Mouse (Mus musculus): ENCODE measurements around the gene Slc7a1. TPM values are rescaled to one million over a fixed set of nuclear protein-coding genes. Genes with fewer than 3 reads are reported as not detected.

Gene Slc7a1
- polyA plus RNA-seq, 1 experiment, result 51.4 TPM

GRCm38 (mm10) chr5:148398766-148399659 lies 691 bp downstream of the Slc7a1 start:
- peaks cover 16% of the 10 kb centered on the region for H3K36me3 ChIP-seq (ENCODE audit: control insufficient read depth, insufficient read depth)
- H3K4me2 ChIP-seq (ENCODE audit: low read depth), result peak overlapping the region; percentile 83
- peak overlapping the region; percentile 92 for H3K4me3 ChIP-seq
- H3K27me3 ChIP-seq (ENCODE audit: control insufficient read depth, insufficient read depth, insufficient read length), result no peaks in the 10 kb centered on the region
- TF ChIP-seq SRF (IDR thresholded peaks at IDR 0.05; ENCODE audit: control insufficient read depth, insufficient read length, low read depth), result peak; percentile 83
- peak in 1 of 3 experiments; percentile 2 for TF ChIP-seq MYOG (IDR thresholded peaks at IDR 0.05; ENCODE audit: control insufficient read depth in 1 of 3, insufficient read depth in 1 of 3, insufficient read length in 2 of 3, low read depth in 2 of 3)
- TF ChIP-seq POLR2A (IDR thresholded peaks at IDR 0.05; ENCODE audit: insufficient read length, low read depth), result no peak
- TF ChIP-seq TCF12 (IDR thresholded peaks at IDR 0.05; ENCODE audit: insufficient read depth, poor library complexity, severe bottlenecking), result no peak
- TF ChIP-seq POLR2AphosphoS2 (IDR thresholded peaks at IDR 0.05; ENCODE audit: insufficient read length, low read depth), result peak; percentile 53
- TF ChIP-seq USF1 (IDR thresholded peaks at IDR 0.05; ENCODE audit: low read depth), result peak; percentile 41
- peak in 1 of 3 experiments; percentile 34 for TF ChIP-seq MYOD1 (IDR thresholded peaks at IDR 0.05; ENCODE audit: control insufficient read depth in 1 of 3, insufficient read length in 2 of 3, low read depth in 2 of 3)
- TF ChIP-seq CEBPB (IDR thresholded peaks at IDR 0.05; ENCODE audit: insufficient read depth, poor library complexity, severe bottlenecking), result no peak
- no peak for TF ChIP-seq MAX (IDR thresholded peaks at IDR 0.05; ENCODE audit: low read depth)
- no peak for TF ChIP-seq REST (IDR thresholded peaks at IDR 0.05; ENCODE audit: insufficient read depth, insufficient read length)
- no peak for TF ChIP-seq E2F4 (IDR thresholded peaks at IDR 0.05; ENCODE audit: insufficient read depth)
- no peak for TF ChIP-seq TCF3 (IDR thresholded peaks at IDR 0.05; ENCODE audit: insufficient read length, low read depth)
- H3ac ChIP-seq (ENCODE audit: control insufficient read depth, insufficient read length), result peak overlapping the region; percentile 100
- H3K79me2 ChIP-seq (ENCODE audit: control insufficient read depth, insufficient read depth), result peaks cover 51% of the 10 kb centered on the region

- H3K79me2 ChIP-seq (ENCODE audit: control insufficient read depth, insufficient read depth), result peaks cover 57% of the 10 kb centered on the region
- H3K4me2 ChIP-seq (ENCODE audit: low read depth), result peak overlapping the region; percentile 83
- peaks cover 22% of the 10 kb centered on the region for H3K36me3 ChIP-seq (ENCODE audit: control insufficient read depth, insufficient read depth)
- TF ChIP-seq POLR2AphosphoS2 (IDR thresholded peaks at IDR 0.05; ENCODE audit: insufficient read length, low read depth), result no peak
- no peak for TF ChIP-seq CEBPB (IDR thresholded peaks at IDR 0.05; ENCODE audit: insufficient read depth, poor library complexity, severe bottlenecking)
- TF ChIP-seq REST (IDR thresholded peaks at IDR 0.05; ENCODE audit: insufficient read depth, insufficient read length), result no peak
- TF ChIP-seq MYOG (IDR thresholded peaks at IDR 0.05; ENCODE audit: control insufficient read depth in 1 of 3, insufficient read depth in 1 of 3, insufficient read length in 2 of 3, low read depth in 2 of 3), result no peak
- no peak for TF ChIP-seq POLR2A (IDR thresholded peaks at IDR 0.05; ENCODE audit: insufficient read length, low read depth)
- no peak for TF ChIP-seq SRF (IDR thresholded peaks at IDR 0.05; ENCODE audit: control insufficient read depth, insufficient read length, low read depth)
- no peak for TF ChIP-seq MAX (IDR thresholded peaks at IDR 0.05; ENCODE audit: low read depth)
- no peak for TF ChIP-seq TCF3 (IDR thresholded peaks at IDR 0.05; ENCODE audit: insufficient read length, low read depth)
- TF ChIP-seq MYOD1 (IDR thresholded peaks at IDR 0.05; ENCODE audit: control insufficient read depth in 1 of 3, insufficient read length in 2 of 3, low read depth in 2 of 3), result no peak
- TF ChIP-seq E2F4 (IDR thresholded peaks at IDR 0.05; ENCODE audit: insufficient read depth), result no peak
- no peak for TF ChIP-seq USF1 (IDR thresholded peaks at IDR 0.05; ENCODE audit: low read depth)
- no peak for TF ChIP-seq TCF12 (IDR thresholded peaks at IDR 0.05; ENCODE audit: insufficient read depth, poor library complexity, severe bottlenecking)
- peak overlapping the region; percentile 100 for H3ac ChIP-seq (ENCODE audit: control insufficient read depth, insufficient read length)
- H3K4me3 ChIP-seq, result peak overlapping the region; percentile 92
- H3K27me3 ChIP-seq (ENCODE audit: control insufficient read depth, insufficient read depth, insufficient read length), result no peaks in the 10 kb centered on the region
These were observed 1.3 kb downstream of the Slc7a1 start for GRCm38 (mm10) chr5:148398451-148398765.

- Histone ChIP-seq H3K4me3 (peak overlapping the region; percentile 92), H3K4me2 (ENCODE audit: low read depth) (peak overlapping the region; percentile 83), H3K36me3 (ENCODE audit: control insufficient read depth, insufficient read depth) (peaks cover 27% of the 10 kb centered on the region), H3ac (ENCODE audit: control insufficient read depth, insufficient read length) (no peak overlapping the region), H3K27me3 (ENCODE audit: control insufficient read depth, insufficient read depth, insufficient read length) (no peaks in the 10 kb centered on the region), H3K79me2 (ENCODE audit: control insufficient read depth, insufficient read depth) (peaks cover 62% of the 10 kb centered on the region)
- no peak for TF ChIP-seq SRF (IDR thresholded peaks at IDR 0.05; ENCODE audit: control insufficient read depth, insufficient read length, low read depth)
- TF ChIP-seq MYOG (IDR thresholded peaks at IDR 0.05; ENCODE audit: control insufficient read depth in 1 of 3, insufficient read depth in 1 of 3, insufficient read length in 2 of 3, low read depth in 2 of 3), result no peak
- TF ChIP-seq TCF3 (IDR thresholded peaks at IDR 0.05; ENCODE audit: insufficient read length, low read depth), result no peak
- TF ChIP-seq TCF12 (IDR thresholded peaks at IDR 0.05; ENCODE audit: insufficient read depth, poor library complexity, severe bottlenecking), result no peak
- TF ChIP-seq REST (IDR thresholded peaks at IDR 0.05; ENCODE audit: insufficient read depth, insufficient read length), result no peak
- no peak for TF ChIP-seq POLR2A (IDR thresholded peaks at IDR 0.05; ENCODE audit: insufficient read length, low read depth)
- TF ChIP-seq CEBPB (IDR thresholded peaks at IDR 0.05; ENCODE audit: insufficient read depth, poor library complexity, severe bottlenecking), result no peak
- TF ChIP-seq MYOD1 (IDR thresholded peaks at IDR 0.05; ENCODE audit: control insufficient read depth in 1 of 3, insufficient read length in 2 of 3, low read depth in 2 of 3), result no peak
- no peak for TF ChIP-seq E2F4 (IDR thresholded peaks at IDR 0.05; ENCODE audit: insufficient read depth)
- no peak for TF ChIP-seq MAX (IDR thresholded peaks at IDR 0.05; ENCODE audit: low read depth)
- TF ChIP-seq USF1 (IDR thresholded peaks at IDR 0.05; ENCODE audit: low read depth), result no peak
- no peak for TF ChIP-seq POLR2AphosphoS2 (IDR thresholded peaks at IDR 0.05; ENCODE audit: insufficient read length, low read depth)
These were observed 1.8 kb downstream of the Slc7a1 start for GRCm38 (mm10) chr5:148397911-148398310.

GRCm38 (mm10) chr5:148397418-148397817 lies 2.3 kb downstream of the Slc7a1 start:
- H3K36me3 ChIP-seq (ENCODE audit: control insufficient read depth, insufficient read depth), result peaks cover 32% of the 10 kb centered on the region
- no peak for TF ChIP-seq MYOD1 (IDR thresholded peaks at IDR 0.05; ENCODE audit: control insufficient read depth in 1 of 3, insufficient read length in 2 of 3, low read depth in 2 of 3)
- TF ChIP-seq REST (IDR thresholded peaks at IDR 0.05; ENCODE audit: insufficient read depth, insufficient read length), result no peak
- TF ChIP-seq POLR2AphosphoS2 (IDR thresholded peaks at IDR 0.05; ENCODE audit: insufficient read length, low read depth), result no peak
- no peak for TF ChIP-seq TCF3 (IDR thresholded peaks at IDR 0.05; ENCODE audit: insufficient read length, low read depth)
- no peak for TF ChIP-seq POLR2A (IDR thresholded peaks at IDR 0.05; ENCODE audit: insufficient read length, low read depth)
- no peak for TF ChIP-seq SRF (IDR thresholded peaks at IDR 0.05; ENCODE audit: control insufficient read depth, insufficient read length, low read depth)
- no peak for TF ChIP-seq MAX (IDR thresholded peaks at IDR 0.05; ENCODE audit: low read depth)
- no peak for TF ChIP-seq CEBPB (IDR thresholded peaks at IDR 0.05; ENCODE audit: insufficient read depth, poor library complexity, severe bottlenecking)
- TF ChIP-seq USF1 (IDR thresholded peaks at IDR 0.05; ENCODE audit: low read depth), result no peak
- no peak for TF ChIP-seq TCF12 (IDR thresholded peaks at IDR 0.05; ENCODE audit: insufficient read depth, poor library complexity, severe bottlenecking)
- no peak for TF ChIP-seq E2F4 (IDR thresholded peaks at IDR 0.05; ENCODE audit: insufficient read depth)
- TF ChIP-seq MYOG (IDR thresholded peaks at IDR 0.05; ENCODE audit: control insufficient read depth in 1 of 3, insufficient read depth in 1 of 3, insufficient read length in 2 of 3, low read depth in 2 of 3), result no peak
- peak overlapping the region; percentile 92 for H3K4me3 ChIP-seq
- peaks cover 67% of the 10 kb centered on the region for H3K79me2 ChIP-seq (ENCODE audit: control insufficient read depth, insufficient read depth)
- H3K4me2 ChIP-seq (ENCODE audit: low read depth), result peak overlapping the region; percentile 83
- no peaks in the 10 kb centered on the region for H3K27me3 ChIP-seq (ENCODE audit: control insufficient read depth, insufficient read depth, insufficient read length)
- no peak overlapping the region for H3ac ChIP-seq (ENCODE audit: control insufficient read depth, insufficient read length)

All from myocyte (in vitro differentiated cells).